Mouse (Mus musculus) left cerebral cortex, adult 8-10 months (tissue): ENCODE measurements at regions not wholly inside any gene's neighbourhood (a gene's known extent, or its start where the extent isn't known, plus 50 kb on each side); places are given as distances from the start of the nearest gene placed in this dataset.

Source experiments
- DNase-seq, 2 experiments: peaks; one replicate each; pipeline ENCODE4 v3.0.0; 2022; ENCODE audit warnings: low spot score in 2 of 2

GRCm38 (mm10) chr3:41235610-41236009, 152.8 kb upstream of the Pgrmc2 start:
- no peak for DNase-seq

- DNase-seq = no peak
Measured at GRCm38 (mm10) chr3:41234994-41235393, 152.1 kb upstream of the Pgrmc2 start.

GRCm38 (mm10) chr3:41234191-41234590, 151.3 kb upstream of the Pgrmc2 start:
- DNase-seq = no peak

GRCm38 (mm10) chr3:41233439-41233838, 150.6 kb upstream of the Pgrmc2 start:
- no peak for DNase-seq

GRCm38 (mm10) chr3:41230961-41231377, 148.1 kb upstream of the Pgrmc2 start:
- DNase-seq = no peak

- no peak for DNase-seq
Measured at GRCm38 (mm10) chr3:41229493-41229892, 146.6 kb upstream of the Pgrmc2 start.

GRCm38 (mm10) chr3:41228536-41228935, 145.7 kb upstream of the Pgrmc2 start:
- DNase-seq = peak; percentile 24 to 56

- no peak for DNase-seq
Measured at GRCm38 (mm10) chr3:41220746-41221145, 137.9 kb upstream of the Pgrmc2 start.

- DNase-seq = no peak
Measured at GRCm38 (mm10) chr3:41217770-41218169, 134.9 kb upstream of the Pgrmc2 start.

- no peak for DNase-seq
Measured at GRCm38 (mm10) chr3:41213533-41213932, 130.7 kb upstream of the Pgrmc2 start.

GRCm38 (mm10) chr3:41210333-41210732, 127.5 kb upstream of the Pgrmc2 start:
- DNase-seq = no peak

GRCm38 (mm10) chr3:41202895-41203294, 120.0 kb upstream of the Pgrmc2 start:
- DNase-seq = no peak

- DNase-seq = no peak
Measured at GRCm38 (mm10) chr3:41201782-41202181, 118.9 kb upstream of the Pgrmc2 start.

- no peak for DNase-seq
Measured at GRCm38 (mm10) chr3:41200026-41200425, 117.2 kb upstream of the Pgrmc2 start.

GRCm38 (mm10) chr3:41198216-41198976, 115.5 kb upstream of the Pgrmc2 start:
- peak in 1 of 2 experiments; percentile 53 for DNase-seq

GRCm38 (mm10) chr3:41195113-41195975, 112.5 kb upstream of the Pgrmc2 start:
- no peak for DNase-seq

- DNase-seq = peak in 1 of 2 experiments; percentile 31
Measured at GRCm38 (mm10) chr3:41194311-41195112, 111.7 kb upstream of the Pgrmc2 start.

GRCm38 (mm10) chr3:41185305-41186097, 102.7 kb upstream of the Pgrmc2 start:
- DNase-seq = no peak

GRCm38 (mm10) chr3:41184375-41184774, 101.5 kb upstream of the Pgrmc2 start:
- DNase-seq = no peak

- DNase-seq = no peak
Measured at GRCm38 (mm10) chr3:41182900-41183595, 100.2 kb upstream of the Pgrmc2 start.
